Mouse (Mus musculus) stomach, postnatal 0 days (tissue): Measurements from ENCODE around the gene Dgat2.

Experiments
- CTCF ChIP-seq: IDR thresholded peaks from 2 replicates; pipeline ENCODE4 v1.5.1; 2016; ENCODE audit warnings: antibody characterized with exemption, low read depth, mild to moderate bottlenecking, moderate library complexity
- EP300 ChIP-seq: optimal IDR thresholded peaks from 2 replicates; pipeline ENCODE3; 2016; ENCODE audit warnings: antibody characterized with exemption

- TF ChIP-seq CTCF (no peak), EP300 (no peak)
Observed at GRCm38 (mm10) chr7:99214621-99215185, 32.2 kb upstream of the Dgat2 start.
